Mouse (Mus musculus) adipocyte (in vitro differentiated cells): ENCODE results near the gene Zdhhc13.

ENCODE experiments used
- DNase-seq: peaks from one replicate; pipeline ENCODE4 v3.0.0-alpha.2; 2016; ENCODE audit warnings: low spot score

Zdhhc13 gene

GRCm38 (mm10) chr7:48788851-48789572 lies at the start of gene Zdhhc13:
Gene Zdhhc13 (plus strand): TSS chr7:48789003.
- peak; percentile 88 for DNase-seq

DNA sequence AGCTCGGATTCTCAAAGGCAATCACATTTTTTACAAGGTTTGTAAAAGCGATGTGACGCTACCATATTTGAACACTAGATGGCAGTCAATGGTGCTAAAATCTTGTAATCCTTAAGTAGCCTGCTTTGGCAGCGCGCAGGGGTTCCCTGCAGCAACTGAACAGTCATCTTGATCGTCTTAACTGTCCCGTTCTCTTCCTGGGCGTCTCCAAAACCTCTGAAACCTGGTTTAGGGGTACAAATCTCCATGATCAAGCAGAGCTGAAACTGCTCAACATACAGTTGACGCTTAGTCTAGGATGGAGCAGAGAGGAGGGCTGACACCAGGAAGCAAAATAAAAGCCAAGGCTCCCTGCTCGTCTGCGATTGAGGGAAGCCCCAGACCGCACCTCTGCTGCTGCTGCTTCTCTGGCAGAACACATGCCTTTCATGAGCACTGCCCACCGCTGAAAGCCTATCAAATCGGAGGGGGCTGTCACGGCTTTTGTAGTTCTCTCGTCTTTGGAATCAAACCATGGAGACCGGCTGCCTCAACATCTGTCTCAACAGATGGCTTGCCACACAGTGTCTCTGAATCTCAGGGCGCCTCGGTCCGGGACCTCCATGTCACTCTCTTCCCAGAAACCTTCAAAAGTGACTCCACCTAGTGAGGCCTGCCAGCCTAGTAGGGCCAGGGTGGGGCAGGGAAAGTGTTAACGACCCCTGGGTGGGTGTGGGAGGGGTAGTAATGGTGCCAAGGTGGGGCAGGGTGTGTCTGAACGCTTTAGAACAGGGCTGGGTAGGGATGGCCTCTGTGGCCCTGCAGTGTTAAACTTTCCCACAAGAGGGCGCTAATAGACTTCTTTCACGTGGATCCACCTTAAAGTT lies 39.3 kb upstream of the Zdhhc13 start:
- peak; percentile 84 for DNase-seq

GRCm38 (mm10) chr7:48750164-48750809 lies 38.5 kb upstream of the Zdhhc13 start:
- peak; percentile 15 for DNase-seq

- no peak for DNase-seq
These were observed 37.6 kb upstream of the Zdhhc13 start for GRCm38 (mm10) chr7:48751222-48751621.

DNA sequence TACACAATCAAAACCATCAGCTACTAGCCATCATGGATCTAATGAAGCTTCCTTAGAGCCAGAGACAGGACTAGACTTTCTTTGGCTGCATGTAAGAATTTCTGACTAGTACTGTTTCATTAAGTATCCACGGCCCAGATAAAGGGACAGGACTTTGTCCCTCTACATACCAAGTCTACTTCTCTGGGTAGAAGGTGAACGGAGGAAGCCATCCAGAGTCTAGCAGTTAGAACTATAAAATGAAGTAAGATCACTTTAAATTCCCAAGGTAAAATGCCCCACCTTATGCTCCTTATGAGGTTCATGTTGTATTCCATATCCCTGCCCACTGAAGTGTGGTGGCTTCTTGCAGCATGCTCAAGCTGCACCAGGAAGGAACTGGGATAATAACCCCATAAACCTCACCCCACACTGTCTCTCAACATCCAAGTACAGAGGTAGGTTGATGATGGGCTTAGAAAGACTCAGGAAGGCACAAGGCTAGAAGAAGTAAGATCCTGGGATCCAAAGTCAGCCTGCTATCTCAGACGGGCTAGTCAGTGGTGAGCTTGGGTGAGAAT lies 34.3 kb upstream of the Zdhhc13 start:
- DNase-seq: no peak

- no peak for DNase-seq
These were observed 33.0 kb upstream of the Zdhhc13 start for GRCm38 (mm10) chr7:48755825-48756224.

GRCm38 (mm10) chr7:48756306-48756931 lies 32.4 kb upstream of the Zdhhc13 start:
- DNase-seq: no peak

DNA sequence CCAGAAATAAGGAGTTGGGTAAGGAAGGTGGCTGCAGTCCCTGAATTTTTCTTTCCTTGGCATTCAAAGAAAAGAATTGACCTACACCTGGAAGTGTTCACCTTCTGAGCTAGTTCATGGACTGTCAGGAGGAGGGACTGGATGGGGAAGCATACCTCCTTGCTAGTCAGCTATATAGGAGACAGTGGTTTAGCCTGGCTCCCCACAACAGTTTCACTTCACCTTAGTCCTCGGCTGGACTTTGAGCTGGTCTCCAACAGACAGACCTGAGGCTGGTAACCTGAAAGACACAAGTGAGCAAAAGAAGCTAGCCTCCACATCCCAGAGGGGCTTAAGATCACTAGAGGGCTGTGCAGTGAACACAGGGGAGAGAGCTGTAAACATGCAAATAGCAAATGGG lies 30.7 kb upstream of the Zdhhc13 start:
- no peak for DNase-seq

DNA sequence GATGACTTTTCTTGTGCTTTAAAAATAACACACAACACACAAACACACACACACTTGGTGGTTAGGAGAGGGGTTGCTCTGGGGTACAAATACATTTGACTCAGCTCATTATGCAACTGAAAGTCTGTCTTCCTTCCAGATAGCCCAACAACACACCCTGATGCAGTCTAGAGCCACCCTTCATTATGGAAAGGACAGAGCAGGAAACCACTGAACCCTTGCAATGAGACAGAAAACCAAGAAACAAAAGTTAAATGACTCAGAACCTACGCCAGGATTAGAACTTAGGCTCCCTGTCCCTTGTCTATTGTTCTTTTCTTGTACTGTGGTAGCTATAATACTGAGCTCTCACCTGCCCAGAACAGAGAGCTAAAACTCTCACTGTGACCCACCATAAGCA lies 28.0 kb upstream of the Zdhhc13 start:
- DNase-seq: no peak

DNA sequence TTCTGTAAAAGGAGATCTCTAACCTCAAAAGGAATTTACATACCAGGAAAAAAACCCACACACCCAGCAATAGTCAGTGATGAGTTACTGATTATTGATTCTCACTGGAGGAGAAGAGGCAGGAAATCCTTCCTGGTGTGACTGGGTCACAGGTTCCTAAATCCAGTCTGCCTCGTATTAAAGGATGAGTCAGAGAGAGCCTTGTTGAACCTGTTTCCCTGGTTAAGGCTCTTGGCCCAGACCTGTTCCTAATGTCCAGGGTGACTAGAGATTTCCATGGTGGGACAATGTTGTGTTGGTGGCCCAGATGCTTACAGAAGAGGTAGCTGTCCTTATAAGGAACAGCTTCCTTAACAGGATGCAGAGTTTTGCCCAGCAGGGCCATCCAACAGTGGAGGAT lies 26.5 kb upstream of the Zdhhc13 start:
- DNase-seq: no peak

DNA sequence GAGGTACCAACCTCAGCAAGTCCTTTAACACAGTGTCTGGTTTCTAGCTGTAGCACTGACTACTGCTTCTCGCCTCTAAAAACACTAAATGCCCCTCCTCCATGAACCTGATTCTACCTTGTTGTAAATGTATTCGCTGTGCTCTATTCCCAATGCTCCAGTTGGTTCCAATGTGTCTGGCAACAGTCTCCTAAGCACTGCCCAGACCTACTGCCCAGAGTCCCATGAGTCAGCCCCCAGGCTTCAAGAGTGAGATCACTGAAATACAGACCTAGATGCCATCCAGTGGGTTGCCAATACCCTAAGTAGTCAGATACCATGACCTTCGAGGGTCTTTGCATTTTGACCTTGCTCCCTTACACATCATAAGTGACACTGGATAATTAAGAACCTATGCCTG lies 26.1 kb upstream of the Zdhhc13 start:
- DNase-seq: no peak

GRCm38 (mm10) chr7:48765959-48766358 lies 22.8 kb upstream of the Zdhhc13 start:
- no peak for DNase-seq

- DNase-seq: peak; percentile 27
These were observed 19.1 kb upstream of the Zdhhc13 start for GRCm38 (mm10) chr7:48769721-48770120.

DNA sequence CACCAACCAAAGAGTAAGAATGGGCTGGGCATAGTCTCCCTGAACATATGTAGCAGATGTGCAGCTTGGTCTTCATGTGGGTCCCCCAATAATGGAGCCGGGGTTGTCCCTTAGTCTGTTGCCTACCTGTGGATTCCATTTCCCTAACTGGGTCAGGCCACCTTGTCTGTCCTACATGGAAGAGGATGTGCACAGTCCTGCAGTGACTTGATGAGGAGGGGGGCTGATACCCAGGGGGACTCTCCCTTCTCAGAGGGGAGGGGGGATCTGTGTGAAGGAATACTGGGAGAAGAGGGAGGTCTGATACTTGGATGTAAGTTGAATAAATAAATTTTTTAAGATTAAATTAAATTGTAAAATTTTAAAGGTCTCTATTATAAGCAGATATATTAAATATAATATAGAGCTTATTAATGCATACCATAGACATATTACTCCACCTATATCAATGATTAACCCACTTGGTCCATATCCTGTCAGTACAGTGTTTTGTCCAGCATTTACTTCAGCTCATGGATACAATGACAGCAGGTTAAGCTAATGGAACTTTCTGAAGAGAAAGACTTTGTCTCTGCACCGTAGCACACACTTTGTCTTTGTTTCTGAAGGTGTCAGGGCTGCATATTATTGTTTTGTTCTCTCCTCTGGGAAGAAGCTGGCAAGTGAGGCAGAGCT lies 16.6 kb upstream of the Zdhhc13 start:
- no peak for DNase-seq

- no peak for DNase-seq
These were observed 15.5 kb upstream of the Zdhhc13 start for GRCm38 (mm10) chr7:48773333-48773732.

- no peak for DNase-seq
These were observed 14.2 kb upstream of the Zdhhc13 start for GRCm38 (mm10) chr7:48774633-48775032.

DNA sequence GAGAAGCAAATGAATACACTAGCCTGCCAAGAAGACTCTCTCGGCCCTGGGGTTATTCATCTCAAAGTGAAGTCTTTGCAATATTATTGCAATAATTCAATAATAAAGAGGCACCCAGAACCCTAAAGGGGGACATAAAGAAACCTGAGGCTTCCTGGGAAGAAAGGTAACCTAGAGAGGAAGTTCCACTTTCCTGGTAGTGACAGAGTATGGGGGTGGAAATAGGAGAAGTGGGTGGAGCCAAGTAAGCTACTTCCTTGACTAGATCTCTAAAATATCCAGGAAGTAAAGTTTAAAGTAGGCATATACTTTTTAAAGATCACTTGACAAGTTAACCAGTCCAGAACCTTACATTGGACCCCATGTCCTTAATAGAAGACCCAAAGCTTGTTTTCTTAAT lies 13.4 kb upstream of the Zdhhc13 start:
- no peak for DNase-seq

GRCm38 (mm10) chr7:48777721-48778504 lies 10.9 kb upstream of the Zdhhc13 start:
- no peak for DNase-seq

DNA sequence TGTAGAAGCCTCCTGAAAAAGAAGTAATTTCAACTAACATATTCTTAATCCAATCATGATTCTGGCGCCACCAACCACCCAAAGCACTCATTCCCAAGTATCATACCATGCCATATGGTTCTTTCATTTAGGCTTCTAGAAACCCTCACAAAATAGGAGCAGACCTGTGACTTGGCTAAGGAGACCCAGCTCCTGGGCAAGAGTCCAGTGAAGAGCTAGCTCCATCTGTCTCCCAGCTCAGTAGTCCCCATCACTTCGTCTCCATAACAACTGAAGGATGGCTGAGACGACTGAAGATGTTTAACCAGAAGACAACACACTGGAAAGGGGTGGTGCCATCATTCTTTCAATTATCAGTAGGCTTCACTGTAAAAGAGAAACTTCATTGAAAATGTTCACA lies 9.7 kb upstream of the Zdhhc13 start:
- no peak for DNase-seq

DNA sequence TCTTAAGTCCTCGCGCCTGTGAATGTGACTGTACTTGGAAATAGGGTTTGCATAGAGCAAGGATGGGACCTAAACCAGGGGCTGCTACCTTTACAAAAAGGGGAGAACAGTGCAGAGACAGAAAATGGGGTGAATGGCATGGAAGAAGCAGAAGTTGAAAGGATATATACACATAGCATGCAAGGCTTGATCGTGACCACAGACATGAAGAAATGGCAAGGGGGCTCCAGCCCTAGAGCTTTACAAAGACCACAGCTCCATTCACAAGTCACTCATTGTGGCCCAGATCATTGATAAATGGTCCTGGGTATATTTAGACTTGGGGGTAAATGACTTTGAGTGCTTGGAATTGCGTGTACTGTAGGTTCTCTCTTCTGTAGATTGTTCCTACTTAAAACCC lies 6.4 kb upstream of the Zdhhc13 start:
- no peak for DNase-seq
